Mouse (Mus musculus): ENCODE data around the gene Glis3. TPM values are rescaled to one million over a fixed set of nuclear protein-coding genes. Genes with fewer than 3 reads are reported as not detected.

Glis3 gene
- polyA plus RNA-seq, 1 experiment from 2014 or later: 0.27 TPM

Other genes with a start within 250 kb of the Glis3 start
- 0.07 and 0.09 TPM in 2 replicates for gene Slc1a1, start 155.0 kb upstream of the Glis3 start, polyA plus RNA-seq (2015; fragmentation: Nextera tagmentation; extraction: Ambion mirVana)

All from liver, embryonic 16.5 days (tissue).